Mouse (Mus musculus): ENCODE data around the gene C130079G13Rik. TPM values are rescaled to one million over a fixed set of nuclear protein-coding genes. Genes with fewer than 3 reads are reported as not detected.
"Not testable (repeated sequence)": the region's sequence is repeated elsewhere in the genome, so short reads cannot be mapped to it uniquely, and the experiment has no call there.

Gene C130079G13Rik
- not detected in 2 replicates for polyA plus RNA-seq (2014; fragmentation: Nextera tagmentation; extraction: Ambion mirVana)

DNA sequence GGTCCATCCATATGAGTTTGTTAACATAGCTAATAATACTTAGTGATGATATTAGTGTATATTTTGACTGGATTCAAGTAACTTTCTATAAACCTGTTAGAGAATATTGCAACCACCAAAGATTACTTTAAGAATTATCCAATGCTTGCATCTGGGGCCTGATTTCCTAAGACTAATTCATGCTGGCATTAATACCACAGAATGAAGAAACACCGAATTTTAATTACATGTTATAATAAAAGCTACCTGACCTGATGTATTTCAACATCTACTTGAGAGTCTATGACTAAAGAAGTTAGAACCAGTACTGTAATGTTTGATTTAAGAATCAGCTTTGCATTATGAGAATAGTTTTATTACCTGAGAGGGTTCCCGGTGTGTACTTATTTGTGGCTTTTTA lies at the start of gene C130079G13Rik:
TSS of gene C130079G13Rik (plus strand) at position 301 of the 400 bp plus-strand sequence.
- Histone ChIP-seq H3K9me3 (ENCODE audit: control insufficient read depth, low read length) (no peaks in the 10 kb centered on the region), H3K27ac (ENCODE audit: low read depth, low read length) (no peak within 1 kb of the TSS), H3K27me3 (ENCODE audit: control insufficient read depth, insufficient read depth, low read length) (no peaks in the 10 kb centered on the region), H3K9ac (ENCODE audit: low read depth, low read length) (no peak within 1 kb of the TSS), H3K4me1 (replicated peaks; ENCODE audit: control insufficient read depth, insufficient read depth, low read length) (no peaks in the 10 kb centered on the region), H3K4me3 (ENCODE audit: low read depth, low read length) (no peak within 1 kb of the TSS), H3K4me2 (replicated peaks; ENCODE audit: low read depth, low read length) (no peak within 1 kb of the TSS), H3K36me3 (ENCODE audit: control insufficient read depth, insufficient read depth, low read length) (no peaks in the 10 kb centered on the region)
- 91% methylated on average over 2 of the region's 2 CpGs for WGBS
- no peak for DNase-seq (ENCODE audit: low spot score)
- no peak for ATAC-seq (ENCODE audit: low FRiP score)

DNA sequence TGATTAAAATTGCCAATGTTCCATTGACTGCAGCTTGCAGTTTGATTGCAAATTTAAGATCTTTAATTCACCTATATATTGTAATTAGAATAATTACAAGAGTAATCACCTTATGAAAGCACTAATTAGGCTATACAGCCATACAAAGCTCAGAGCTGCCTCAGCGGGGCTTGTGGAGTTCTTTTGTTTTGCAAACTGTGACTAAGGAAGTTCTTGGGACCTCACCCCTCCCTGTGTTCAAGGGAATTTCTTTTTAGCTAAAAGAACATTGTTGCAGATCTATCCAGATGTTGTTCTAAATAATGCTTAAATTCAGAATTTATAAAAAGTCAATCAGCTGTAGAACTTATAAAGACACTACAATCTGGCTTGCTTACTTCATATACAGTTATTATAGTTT lies 47.4 kb upstream of the C130079G13Rik start:
- H3K27me3 ChIP-seq (ENCODE audit: control insufficient read depth, insufficient read depth, low read length); DNase-seq (ENCODE audit: low spot score); H3K4me1 ChIP-seq (replicated peaks; ENCODE audit: control insufficient read depth, insufficient read depth, low read length); H3K4me3 ChIP-seq (ENCODE audit: low read depth, low read length); ATAC-seq (ENCODE audit: low FRiP score); H3K4me2 ChIP-seq (replicated peaks; ENCODE audit: low read depth, low read length); H3K36me3 ChIP-seq (ENCODE audit: control insufficient read depth, insufficient read depth, low read length); H3K9ac ChIP-seq (ENCODE audit: low read depth, low read length); H3K27ac ChIP-seq (ENCODE audit: low read depth, low read length); H3K9me3 ChIP-seq (ENCODE audit: control insufficient read depth, low read length): not testable (repeated sequence)
- WGBS: 34% methylated on average over 1 of the region's 1 CpGs

DNA sequence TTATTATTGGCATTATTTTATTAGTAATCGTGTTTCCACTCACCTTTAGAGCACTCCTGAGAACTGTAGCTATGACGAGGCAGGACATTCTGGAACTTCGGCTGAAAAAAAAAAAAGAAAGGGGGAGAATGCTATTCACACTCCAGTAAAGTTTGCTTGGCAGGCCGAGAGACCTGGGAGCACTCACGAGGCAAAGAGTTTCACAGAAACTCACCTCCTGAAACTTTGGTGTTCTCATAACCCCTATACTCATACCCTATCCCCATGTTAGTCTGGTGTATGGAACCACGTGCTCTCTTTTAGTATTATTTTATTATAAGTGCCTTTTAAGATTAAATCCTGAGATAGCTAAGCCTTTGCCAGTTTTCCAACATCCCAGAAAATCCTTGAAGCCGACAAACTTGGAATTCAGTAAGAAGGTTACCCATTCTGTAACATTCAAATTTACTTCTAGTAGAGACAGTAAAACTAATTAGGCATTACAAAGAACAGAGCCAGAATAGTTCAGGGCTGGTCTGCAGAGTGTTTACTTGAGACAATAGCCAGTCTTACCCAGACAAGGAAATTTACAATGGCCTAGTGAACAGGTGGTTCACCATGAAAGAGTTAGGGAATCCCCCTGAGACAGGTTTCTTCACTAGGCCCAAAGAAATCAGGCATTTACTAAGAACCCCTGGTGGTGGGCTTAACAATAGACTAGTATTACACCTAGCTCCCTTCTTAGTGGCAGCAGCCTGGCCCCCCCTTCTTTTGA lies 45.0 kb upstream of the C130079G13Rik start:
- not testable (repeated sequence) for H3K36me3 ChIP-seq (ENCODE audit: control insufficient read depth, insufficient read depth, low read length); H3K4me1 ChIP-seq (replicated peaks; ENCODE audit: control insufficient read depth, insufficient read depth, low read length); H3K4me3 ChIP-seq (ENCODE audit: low read depth, low read length); DNase-seq (ENCODE audit: low spot score); H3K27me3 ChIP-seq (ENCODE audit: control insufficient read depth, insufficient read depth, low read length); H3K27ac ChIP-seq (ENCODE audit: low read depth, low read length); H3K9ac ChIP-seq (ENCODE audit: low read depth, low read length); H3K9me3 ChIP-seq (ENCODE audit: control insufficient read depth, low read length); H3K4me2 ChIP-seq (replicated peaks; ENCODE audit: low read depth, low read length); ATAC-seq (ENCODE audit: low FRiP score)
- 77% methylated on average over 7 of the region's 7 CpGs for WGBS

DNA sequence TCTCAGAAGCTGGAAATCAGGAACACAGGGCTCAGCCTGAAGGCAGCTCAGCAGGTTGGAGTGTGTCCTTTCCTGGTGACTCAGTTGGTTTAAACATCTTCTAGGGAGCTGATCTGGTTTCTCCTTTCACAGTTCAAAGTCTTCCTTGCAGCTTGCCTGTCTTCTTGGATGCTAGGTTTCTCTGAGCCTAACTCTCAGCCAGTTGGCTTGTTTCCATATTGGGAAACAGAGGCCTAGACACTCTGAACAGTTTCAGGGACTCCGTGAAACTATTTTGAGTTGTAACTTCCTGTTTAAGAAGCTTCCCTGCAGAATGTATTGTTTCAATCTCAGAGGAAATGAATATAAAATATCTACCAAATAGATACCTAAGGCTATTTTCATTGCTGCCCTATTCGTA lies 31.7 kb upstream of the C130079G13Rik start:
- Histone ChIP-seq H3K4me1 (replicated peaks; ENCODE audit: control insufficient read depth, insufficient read depth, low read length) (no peaks in the 10 kb centered on the region), H3K9ac (ENCODE audit: low read depth, low read length) (no peak overlapping the region), H3K4me2 (replicated peaks; ENCODE audit: low read depth, low read length) (no peak overlapping the region), H3K27ac (ENCODE audit: low read depth, low read length) (no peak overlapping the region), H3K36me3 (ENCODE audit: control insufficient read depth, insufficient read depth, low read length) (no peaks in the 10 kb centered on the region), H3K9me3 (ENCODE audit: control insufficient read depth, low read length) (no peaks in the 10 kb centered on the region), H3K4me3 (ENCODE audit: low read depth, low read length) (no peak overlapping the region), H3K27me3 (ENCODE audit: control insufficient read depth, insufficient read depth, low read length) (no peaks in the 10 kb centered on the region)
- 87% methylated on average over 2 of the region's 2 CpGs for WGBS
- no peak for DNase-seq (ENCODE audit: low spot score)
- no peak for ATAC-seq (ENCODE audit: low FRiP score)

DNA sequence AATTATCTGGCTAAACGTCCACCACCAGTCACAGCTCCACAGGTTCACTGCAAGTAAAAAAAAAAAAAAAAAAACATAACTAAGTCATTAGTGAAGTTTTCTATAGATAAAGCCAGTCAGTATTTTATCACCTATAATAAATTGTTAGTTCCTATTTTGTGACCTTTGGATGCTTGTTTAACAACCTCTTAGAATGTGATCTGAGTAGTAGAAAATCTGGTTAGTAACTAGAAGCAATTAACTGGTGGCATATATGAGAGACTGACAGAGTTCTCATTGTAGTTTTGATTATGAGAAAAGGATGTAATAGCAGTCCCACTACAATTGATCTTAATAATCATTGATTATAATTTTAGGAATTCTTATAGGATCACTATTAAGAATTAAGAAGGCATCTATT lies 9.6 kb downstream of the C130079G13Rik start:
- ATAC-seq (ENCODE audit: low FRiP score) (no peak), DNase-seq (ENCODE audit: low spot score) (no peak)
- Histone ChIP-seq H3K9me3 (ENCODE audit: control insufficient read depth, low read length) (no peaks in the 10 kb centered on the region), H3K4me1 (replicated peaks; ENCODE audit: control insufficient read depth, insufficient read depth, low read length) (no peaks in the 10 kb centered on the region), H3K36me3 (ENCODE audit: control insufficient read depth, insufficient read depth, low read length) (no peaks in the 10 kb centered on the region), H3K27me3 (ENCODE audit: control insufficient read depth, insufficient read depth, low read length) (no peaks in the 10 kb centered on the region), H3K4me3 (ENCODE audit: low read depth, low read length) (no peak overlapping the region), H3K9ac (ENCODE audit: low read depth, low read length) (no peak overlapping the region), H3K4me2 (replicated peaks; ENCODE audit: low read depth, low read length) (no peak overlapping the region), H3K27ac (ENCODE audit: low read depth, low read length) (no peak overlapping the region)
- WGBS: 88% methylated on average over 1 of the region's 1 CpGs

DNA sequence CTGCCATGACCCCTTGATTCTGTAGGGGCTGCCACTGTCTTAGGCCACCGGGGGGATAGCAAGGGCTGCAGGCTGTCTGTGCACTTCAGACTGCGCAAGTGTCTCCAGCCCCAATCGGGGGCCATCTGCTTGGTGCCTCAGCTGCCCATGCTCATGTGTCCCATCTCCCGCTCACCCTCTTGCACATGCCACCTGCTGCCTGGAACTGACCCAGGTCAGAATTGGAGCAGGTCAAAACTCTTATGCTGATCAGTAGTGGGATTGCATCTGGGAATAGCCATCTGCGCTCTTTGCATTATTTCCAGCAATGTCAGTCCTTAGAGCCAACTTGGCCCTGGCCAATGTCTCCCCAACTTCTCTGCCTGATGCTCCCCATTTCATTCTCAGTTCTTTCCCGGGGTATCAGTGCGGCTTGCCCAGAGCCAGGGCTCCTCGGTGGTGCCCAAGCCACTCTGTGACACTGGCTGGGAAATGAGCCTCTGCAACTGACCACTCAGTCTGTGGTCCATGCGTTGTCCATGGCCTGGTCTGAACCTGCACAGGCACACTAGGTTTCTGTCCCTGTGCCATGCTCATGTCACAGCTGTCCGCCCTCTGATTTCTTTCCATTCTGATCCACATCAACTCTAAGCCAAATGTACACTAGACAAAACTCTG lies 22.4 kb downstream of the C130079G13Rik start:
- Histone ChIP-seq H3K4me1 (replicated peaks; ENCODE audit: control insufficient read depth, insufficient read depth, low read length) (no peaks in the 10 kb centered on the region), H3K4me3 (ENCODE audit: low read depth, low read length) (no peak overlapping the region), H3K27me3 (ENCODE audit: control insufficient read depth, insufficient read depth, low read length) (no peaks in the 10 kb centered on the region), H3K36me3 (ENCODE audit: control insufficient read depth, insufficient read depth, low read length) (no peaks in the 10 kb centered on the region), H3K9me3 (ENCODE audit: control insufficient read depth, low read length) (no peaks in the 10 kb centered on the region), H3K4me2 (replicated peaks; ENCODE audit: low read depth, low read length) (no peak overlapping the region), H3K9ac (ENCODE audit: low read depth, low read length) (no peak overlapping the region), H3K27ac (ENCODE audit: low read depth, low read length) (no peak overlapping the region)
- DNase-seq (ENCODE audit: low spot score): no peak
- ATAC-seq (ENCODE audit: low FRiP score): no peak
- 87% methylated on average over 10 of the region's 10 CpGs for WGBS

DNA sequence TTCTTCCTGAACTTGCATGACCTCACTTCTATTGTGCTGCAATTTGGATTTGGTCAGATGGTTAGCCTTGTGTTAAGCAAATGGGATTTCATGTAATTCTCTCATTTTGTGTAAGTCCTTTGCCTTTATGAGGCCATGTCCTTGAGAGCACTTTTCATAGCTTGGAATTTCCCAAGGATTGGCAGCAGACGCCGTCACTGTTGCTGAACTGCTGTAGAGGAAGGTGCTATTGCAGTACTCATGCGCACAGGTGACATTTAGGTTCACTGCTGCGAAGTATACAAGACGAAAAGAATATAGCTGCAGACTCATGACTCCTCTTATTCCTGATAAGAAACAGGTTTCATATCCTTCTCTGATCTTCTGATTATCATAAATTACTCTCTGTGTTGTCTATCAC lies 45.9 kb downstream of the C130079G13Rik start:
- Histone ChIP-seq H3K9ac (ENCODE audit: low read depth, low read length) (no peak overlapping the region), H3K36me3 (ENCODE audit: control insufficient read depth, insufficient read depth, low read length) (no peaks in the 10 kb centered on the region), H3K9me3 (ENCODE audit: control insufficient read depth, low read length) (no peaks in the 10 kb centered on the region), H3K4me1 (replicated peaks; ENCODE audit: control insufficient read depth, insufficient read depth, low read length) (no peaks in the 10 kb centered on the region), H3K27ac (ENCODE audit: low read depth, low read length) (no peak overlapping the region), H3K4me2 (replicated peaks; ENCODE audit: low read depth, low read length) (no peak overlapping the region), H3K4me3 (ENCODE audit: low read depth, low read length) (no peak overlapping the region), H3K27me3 (ENCODE audit: control insufficient read depth, insufficient read depth, low read length) (no peaks in the 10 kb centered on the region)
- no peak for DNase-seq (ENCODE audit: low spot score)
- no peak for ATAC-seq (ENCODE audit: low FRiP score)
- WGBS: 88% methylated on average over 5 of the region's 5 CpGs

DNA sequence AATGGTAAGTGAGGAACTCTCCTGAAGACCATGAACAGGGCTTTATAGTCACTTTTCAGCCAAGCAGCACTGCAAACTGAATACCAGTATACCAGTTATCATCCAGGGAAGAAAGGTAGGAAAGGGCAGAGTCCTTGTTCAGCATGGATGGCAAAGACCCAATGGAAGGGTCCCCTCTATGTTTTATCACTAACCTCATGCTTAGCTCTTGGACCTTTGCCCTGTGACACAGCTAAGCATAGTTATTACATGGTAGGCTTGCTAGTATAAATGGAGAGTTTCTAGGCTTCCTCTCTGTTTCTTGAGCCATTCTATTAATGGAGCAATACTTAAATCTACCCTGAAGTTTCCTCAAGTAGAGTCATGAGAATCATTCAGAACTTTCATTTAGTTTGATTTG lies 49.6 kb downstream of the C130079G13Rik start:
- Histone ChIP-seq H3K36me3 (ENCODE audit: control insufficient read depth, insufficient read depth, low read length) (no peaks in the 10 kb centered on the region), H3K4me1 (replicated peaks; ENCODE audit: control insufficient read depth, insufficient read depth, low read length) (no peaks in the 10 kb centered on the region), H3K4me3 (ENCODE audit: low read depth, low read length) (no peak overlapping the region), H3K27me3 (ENCODE audit: control insufficient read depth, insufficient read depth, low read length) (no peaks in the 10 kb centered on the region), H3K9ac (ENCODE audit: low read depth, low read length) (no peak overlapping the region), H3K27ac (ENCODE audit: low read depth, low read length) (no peak overlapping the region), H3K9me3 (ENCODE audit: control insufficient read depth, low read length) (no peaks in the 10 kb centered on the region), H3K4me2 (replicated peaks; ENCODE audit: low read depth, low read length) (no peak overlapping the region)
- ATAC-seq (ENCODE audit: low FRiP score): no peak
- DNase-seq (ENCODE audit: low spot score): no peak

Measured in hindbrain, embryonic 11.5 days (tissue).